Mouse (Mus musculus): ENCODE results near the gene 4921539E11Rik. TPM values are rescaled to one million over a fixed set of nuclear protein-coding genes. Genes with fewer than 3 reads are reported as not detected.

Gene 4921539E11Rik
- polyA plus RNA-seq, 1 experiment from 2014 or later: not detected

DNA sequence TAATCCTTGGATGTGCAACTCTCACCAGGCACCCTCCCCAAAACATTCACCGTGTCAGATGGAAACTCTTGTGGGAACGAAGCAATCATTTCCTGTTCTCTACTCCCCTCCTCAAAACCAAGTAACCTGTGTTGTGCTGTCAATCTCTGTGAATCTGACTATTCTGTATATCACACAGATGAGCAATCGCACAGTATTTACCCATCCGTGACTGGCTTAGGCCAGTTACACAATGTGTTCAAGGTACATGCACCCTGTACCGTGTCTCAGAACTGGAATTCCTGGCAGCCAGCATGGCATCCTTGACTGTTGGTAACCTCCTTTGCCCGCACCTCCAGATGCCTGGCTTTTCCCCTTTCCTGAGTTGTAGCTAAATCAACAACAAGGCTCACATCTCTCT lies 74.6 kb downstream of the 4921539E11Rik start:
- H3K4me3 ChIP-seq (replicated peaks; ENCODE audit: low read length): no peak overlapping the region
- 0 out of 2 replicates have a peak, but pooled peaks cover 15% of the 10 kb centered on the region for H3K4me1 ChIP-seq (ENCODE audit: control insufficient read depth, insufficient read depth, low read length)
- no peaks in the 10 kb centered on the region for H3K36me3 ChIP-seq (ENCODE audit: control insufficient read depth, insufficient read depth, low read length)
- no peak overlapping the region for H3K27ac ChIP-seq (ENCODE audit: low read length)
- no peak overlapping the region for H3K4me2 ChIP-seq (ENCODE audit: low read depth, low read length)
- no peaks in the 10 kb centered on the region for H3K9me3 ChIP-seq (replicated peaks; ENCODE audit: control insufficient read depth, low read length)
- no peaks in the 10 kb centered on the region for H3K27me3 ChIP-seq (ENCODE audit: control insufficient read depth, insufficient read depth, low read length)
- no peak overlapping the region for H3K9ac ChIP-seq (ENCODE audit: low read length)
- WGBS: 80% methylated on average over 6 of the region's 6 CpGs
- ATAC-seq (ENCODE audit: insufficient read depth, low FRiP score): no peak

GRCm38 (mm10) chr4:103214925-103215820 lies 75.5 kb downstream of the 4921539E11Rik start, which contains the start of gene Slc35d1:
Gene Slc35d1, minus strand, starts transcription at chr4:103215164.
- Histone ChIP-seq H3K27ac (ENCODE audit: low read length) (peak within 1 kb of the TSS; percentile 98), H3K9me3 (replicated peaks; ENCODE audit: control insufficient read depth, low read length) (no peaks in the 10 kb centered on the region), H3K27me3 (ENCODE audit: control insufficient read depth, insufficient read depth, low read length) (no peaks in the 10 kb centered on the region), H3K36me3 (ENCODE audit: control insufficient read depth, insufficient read depth, low read length) (no peaks in the 10 kb centered on the region), H3K9ac (ENCODE audit: low read length) (peak within 1 kb of the TSS; percentile 98), H3K4me1 (ENCODE audit: control insufficient read depth, insufficient read depth, low read length) (0 out of 2 replicates have a peak, but pooled peaks cover 15% of the 10 kb centered on the region), H3K4me3 (replicated peaks; ENCODE audit: low read length) (peak within 1 kb of the TSS; percentile 97), H3K4me2 (ENCODE audit: low read depth, low read length) (peak within 1 kb of the TSS; percentile 62)
- peak; percentile 91 for ATAC-seq (ENCODE audit: insufficient read depth, low FRiP score)
- WGBS: 1% methylated on average over 67 of the region's 70 CpGs

DNA sequence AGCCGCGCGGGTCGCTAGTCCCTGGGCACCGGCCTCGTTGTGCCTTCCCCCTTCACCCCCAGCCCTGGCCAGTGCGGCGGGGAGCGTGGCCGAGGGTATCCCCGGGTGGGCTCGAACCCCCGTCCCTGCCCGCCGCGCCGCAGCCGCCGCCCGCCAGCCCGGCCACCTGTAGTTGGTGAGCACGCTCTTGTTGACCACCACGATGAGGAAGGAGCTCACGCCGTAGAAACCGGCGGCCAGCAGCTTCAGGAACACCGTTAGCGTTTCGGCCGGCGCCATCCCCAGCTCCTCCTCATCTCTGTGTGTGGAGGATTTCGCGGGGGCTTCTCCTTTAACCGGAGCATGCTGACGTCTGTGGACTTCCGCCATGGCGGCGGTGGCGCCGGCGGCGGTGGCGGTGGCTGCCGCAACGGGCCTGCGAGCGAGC lies 76.2 kb downstream of the 4921539E11Rik start:
- WGBS: under 1% methylated on average over 48 of the region's 48 CpGs
- H3K4me3 ChIP-seq (replicated peaks; ENCODE audit: low read length): peak overlapping the region; percentile 97
- H3K36me3 ChIP-seq (ENCODE audit: control insufficient read depth, insufficient read depth, low read length): no peaks in the 10 kb centered on the region
- H3K9me3 ChIP-seq (replicated peaks; ENCODE audit: control insufficient read depth, low read length): no peaks in the 10 kb centered on the region
- no peaks in the 10 kb centered on the region for H3K27me3 ChIP-seq (ENCODE audit: control insufficient read depth, insufficient read depth, low read length)
- peak overlapping the region; percentile 98 for H3K27ac ChIP-seq (ENCODE audit: low read length)
- ATAC-seq (ENCODE audit: insufficient read depth, low FRiP score): peak; percentile 65
- 0 out of 2 replicates have a peak, but pooled peaks cover 15% of the 10 kb centered on the region for H3K4me1 ChIP-seq (ENCODE audit: control insufficient read depth, insufficient read depth, low read length)
- H3K9ac ChIP-seq (ENCODE audit: low read length): peak overlapping the region; percentile 98
- H3K4me2 ChIP-seq (ENCODE audit: low read depth, low read length): peak overlapping the region; percentile 62

DNA sequence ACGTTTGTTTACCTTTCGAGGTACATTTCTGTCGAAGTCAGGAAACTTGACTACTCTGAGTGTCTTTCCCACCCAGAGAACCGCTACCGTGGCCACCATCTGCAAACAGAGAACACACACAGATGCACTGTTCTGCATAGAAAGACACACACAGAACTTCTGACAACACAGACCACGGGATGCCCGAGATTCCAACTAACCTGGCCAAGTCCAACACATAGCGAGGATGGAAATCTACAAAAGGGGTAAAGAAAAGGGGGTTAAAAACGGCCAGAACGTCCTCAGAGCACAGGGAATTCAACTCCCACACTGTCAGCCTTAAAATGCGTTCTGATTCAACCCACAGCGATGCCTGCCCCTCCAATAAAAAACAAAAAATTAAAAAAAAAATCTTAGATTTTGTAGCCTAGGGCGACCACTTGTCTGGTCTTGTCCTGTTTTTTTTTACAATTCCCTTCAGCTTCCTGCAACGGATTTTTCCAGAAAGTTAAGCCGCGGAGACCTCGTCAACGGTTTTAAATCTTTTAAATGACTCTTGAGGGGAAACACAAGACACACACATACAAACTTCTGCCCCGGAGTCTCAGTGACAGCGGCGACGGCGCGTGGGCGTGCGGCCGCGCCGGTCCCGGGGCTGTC lies 76.7 kb downstream of the 4921539E11Rik start:
- WGBS: 2% methylated on average over 30 of the region's 30 CpGs
- Histone ChIP-seq H3K27ac (ENCODE audit: low read length) (peak overlapping the region; percentile 98), H3K4me2 (ENCODE audit: low read depth, low read length) (peak overlapping the region; percentile 62), H3K9me3 (replicated peaks; ENCODE audit: control insufficient read depth, low read length) (no peaks in the 10 kb centered on the region), H3K4me3 (replicated peaks; ENCODE audit: low read length) (peak overlapping the region; percentile 97), H3K4me1 (ENCODE audit: control insufficient read depth, insufficient read depth, low read length) (0 out of 2 replicates have a peak, but pooled peaks cover 15% of the 10 kb centered on the region), H3K27me3 (ENCODE audit: control insufficient read depth, insufficient read depth, low read length) (no peaks in the 10 kb centered on the region), H3K9ac (ENCODE audit: low read length) (peak overlapping the region; percentile 98), H3K36me3 (ENCODE audit: control insufficient read depth, insufficient read depth, low read length) (no peaks in the 10 kb centered on the region)
- no peak for ATAC-seq (ENCODE audit: insufficient read depth, low FRiP score)

- Histone ChIP-seq H3K27me3 (ENCODE audit: control insufficient read depth, insufficient read depth, low read length) (no peaks in the 10 kb centered on the region), H3K36me3 (ENCODE audit: control insufficient read depth, insufficient read depth, low read length) (no peaks in the 10 kb centered on the region), H3K4me3 (replicated peaks; ENCODE audit: low read length) (no peak overlapping the region), H3K4me1 (ENCODE audit: control insufficient read depth, insufficient read depth, low read length) (0 out of 2 replicates have a peak, but pooled peaks cover 9% of the 10 kb centered on the region), H3K4me2 (ENCODE audit: low read depth, low read length) (no peak overlapping the region), H3K27ac (ENCODE audit: low read length) (no peak overlapping the region), H3K9ac (ENCODE audit: low read length) (no peak overlapping the region), H3K9me3 (replicated peaks; ENCODE audit: control insufficient read depth, low read length) (no peaks in the 10 kb centered on the region)
- ATAC-seq (ENCODE audit: insufficient read depth, low FRiP score): no peak
- WGBS: 85% methylated on average over 1 of the region's 1 CpGs
Measured at GRCm38 (mm10) chr4:103208553-103208952, 82.1 kb downstream of the 4921539E11Rik start.

DNA sequence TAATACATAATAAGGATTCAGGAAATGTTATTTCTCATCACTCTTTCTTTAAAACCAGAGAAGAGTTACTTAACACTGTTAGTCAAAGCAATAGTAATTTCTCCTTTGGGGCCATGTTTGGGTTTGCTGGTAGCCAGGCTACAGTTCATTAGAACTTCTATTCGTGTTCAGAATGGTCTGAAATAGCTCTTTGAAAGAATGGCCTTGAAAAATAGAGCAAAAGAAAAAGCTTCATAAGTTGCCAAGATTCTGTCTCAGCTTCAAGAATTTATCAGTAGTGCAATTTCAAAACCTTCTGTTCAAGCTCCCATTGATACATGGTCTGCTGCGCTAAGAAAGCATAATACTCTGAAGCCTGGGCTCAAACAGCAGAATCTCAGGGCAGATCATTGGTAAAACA lies 87.0 kb downstream of the 4921539E11Rik start:
- Histone ChIP-seq H3K9me3 (replicated peaks; ENCODE audit: control insufficient read depth, low read length) (no peaks in the 10 kb centered on the region), H3K9ac (ENCODE audit: low read length) (no peak overlapping the region), H3K27me3 (ENCODE audit: control insufficient read depth, insufficient read depth, low read length) (no peaks in the 10 kb centered on the region), H3K36me3 (ENCODE audit: control insufficient read depth, insufficient read depth, low read length) (peaks cover 9% of the 10 kb centered on the region; the same call in 1 of the 2 replicates), H3K4me2 (ENCODE audit: low read depth, low read length) (no peak overlapping the region), H3K4me3 (replicated peaks; ENCODE audit: low read length) (no peak overlapping the region), H3K4me1 (ENCODE audit: control insufficient read depth, insufficient read depth, low read length) (no peaks in the 10 kb centered on the region), H3K27ac (ENCODE audit: low read length) (no peak overlapping the region)
- no peak for ATAC-seq (ENCODE audit: insufficient read depth, low FRiP score)
- 74% methylated on average over 2 of the region's 2 CpGs for WGBS

- no peak for ATAC-seq (ENCODE audit: insufficient read depth, low FRiP score)
- Histone ChIP-seq H3K9ac (ENCODE audit: low read length) (no peak overlapping the region), H3K36me3 (ENCODE audit: control insufficient read depth, insufficient read depth, low read length) (peaks cover 9% of the 10 kb centered on the region; the same call in 1 of the 2 replicates), H3K4me3 (replicated peaks; ENCODE audit: low read length) (no peak overlapping the region), H3K4me2 (ENCODE audit: low read depth, low read length) (no peak overlapping the region), H3K27ac (ENCODE audit: low read length) (no peak overlapping the region), H3K27me3 (ENCODE audit: control insufficient read depth, insufficient read depth, low read length) (no peaks in the 10 kb centered on the region), H3K9me3 (replicated peaks; ENCODE audit: control insufficient read depth, low read length) (no peaks in the 10 kb centered on the region), H3K4me1 (ENCODE audit: control insufficient read depth, insufficient read depth, low read length) (no peaks in the 10 kb centered on the region)
- 89% methylated on average over 1 of the region's 1 CpGs for WGBS
Measured at GRCm38 (mm10) chr4:103200046-103200445, 90.6 kb downstream of the 4921539E11Rik start.

- Histone ChIP-seq H3K36me3 (ENCODE audit: control insufficient read depth, insufficient read depth, low read length) (peaks cover 9% of the 10 kb centered on the region; the same call in 1 of the 2 replicates), H3K27ac (ENCODE audit: low read length) (no peak overlapping the region), H3K9ac (ENCODE audit: low read length) (no peak overlapping the region), H3K4me3 (replicated peaks; ENCODE audit: low read length) (no peak overlapping the region), H3K4me1 (ENCODE audit: control insufficient read depth, insufficient read depth, low read length) (no peaks in the 10 kb centered on the region), H3K27me3 (ENCODE audit: control insufficient read depth, insufficient read depth, low read length) (no peaks in the 10 kb centered on the region), H3K4me2 (ENCODE audit: low read depth, low read length) (no peak overlapping the region), H3K9me3 (replicated peaks; ENCODE audit: control insufficient read depth, low read length) (no peaks in the 10 kb centered on the region)
- WGBS: 57% methylated on average over 4 of the region's 4 CpGs
- no peak for ATAC-seq (ENCODE audit: insufficient read depth, low FRiP score)
Measured at GRCm38 (mm10) chr4:103199086-103199485, 91.6 kb downstream of the 4921539E11Rik start.

- Histone ChIP-seq H3K36me3 (ENCODE audit: control insufficient read depth, insufficient read depth, low read length) (peaks cover 17% of the 10 kb centered on the region; the same call in 1 of the 2 replicates), H3K9ac (ENCODE audit: low read length) (no peak overlapping the region), H3K27me3 (ENCODE audit: control insufficient read depth, insufficient read depth, low read length) (no peaks in the 10 kb centered on the region), H3K4me2 (ENCODE audit: low read depth, low read length) (no peak overlapping the region), H3K9me3 (replicated peaks; ENCODE audit: control insufficient read depth, low read length) (0 out of 2 replicates have a peak, but pooled peaks cover 2% of the 10 kb centered on the region), H3K4me1 (ENCODE audit: control insufficient read depth, insufficient read depth, low read length) (no peaks in the 10 kb centered on the region), H3K27ac (ENCODE audit: low read length) (no peak overlapping the region), H3K4me3 (replicated peaks; ENCODE audit: low read length) (no peak overlapping the region)
- no peak for ATAC-seq (ENCODE audit: insufficient read depth, low FRiP score)
- WGBS: 79% methylated on average over 8 of the region's 8 CpGs
Measured at GRCm38 (mm10) chr4:103197401-103197800, 93.3 kb downstream of the 4921539E11Rik start.

All from stomach, embryonic 16.5 days (tissue).